ENCODE assay signal across 9 mouse cellular contexts in genomic region chr5:35043110-35043451, GRCm38 (mm10). TPM values are rescaled to one million over a fixed set of nuclear protein-coding genes. Genes with fewer than 3 reads are reported as not detected.
A peak's percentile ranks its signal among the peaks of the same experiment; 100 is the strongest.
DNase-seq lines count a peak whose midpoint lies in the region; ATAC-seq and TF ChIP-seq lines count a peak whose summit lies in the region.
"Had no signal": no experiment of that assay in that cellular context is flagged by ENCODE, and none has a peak within 500 bp of the region (broad histone marks: within the 10 kb centered on the region; RNA-seq: fewer than 3 reads in every experiment).

No protein-coding gene starts in this region.

- H3K9ac ChIP-seq in embryonic facial prominence, embryonic 15.5 days = no peak overlapping the region
- H3K9ac ChIP-seq in kidney, embryonic 14.5 days (ENCODE audit: low read depth, low read length) = no peak overlapping the region
- no peak overlapping the region for H3K9ac ChIP-seq in limb, embryonic 12.5 days (replicated peaks)
- H3K9ac ChIP-seq in midbrain, embryonic 15.5 days = no peak overlapping the region

- no peak for TF ChIP-seq POLR2A in bone marrow macrophage, adult 2 months (IDR thresholded peaks at IDR 0.05; ENCODE audit: borderline replicate concordance, low read depth, low read length)

- 21% methylated on average over 1 of the region's 1 CpGs for WGBS in embryonic facial prominence, embryonic 15.5 days
- 60% methylated on average over 1 of the region's 1 CpGs for WGBS in heart, embryonic 10.5 days
- 28% methylated on average over 1 of the region's 1 CpGs for WGBS in kidney, embryonic 14.5 days
- WGBS in limb, embryonic 12.5 days = 40% methylated on average over 1 of the region's 1 CpGs
- 16% methylated on average over 1 of the region's 1 CpGs for WGBS in midbrain, embryonic 15.5 days

- H3K4me3 ChIP-seq in bone marrow macrophage, adult 2 months (ENCODE audit: insufficient read depth, low read length) = no peak overlapping the region
- H3K4me3 ChIP-seq in embryonic facial prominence, embryonic 15.5 days (replicated peaks) = no peak overlapping the region
- H3K4me3 ChIP-seq in heart, embryonic 10.5 days = no peak overlapping the region
- H3K4me3 ChIP-seq in kidney, embryonic 14.5 days (ENCODE audit: low read length) = no peak overlapping the region
- H3K4me3 ChIP-seq in limb, embryonic 12.5 days (replicated peaks) = no peak overlapping the region
- H3K4me3 ChIP-seq in midbrain, embryonic 15.5 days = no peak overlapping the region

- no peaks in the 10 kb centered on the region for H3K4me1 ChIP-seq in bone marrow macrophage, adult 2 months (ENCODE audit: control insufficient read depth, insufficient read depth, low read length)
- no peaks in the 10 kb centered on the region for H3K4me1 ChIP-seq in embryonic facial prominence, embryonic 15.5 days
- H3K4me1 ChIP-seq in heart, embryonic 10.5 days = peaks cover 22% of the 10 kb centered on the region; the same call in 1 of the 2 replicates
- peaks cover 7% of the 10 kb centered on the region; the same call in 1 of the 2 replicates for H3K4me1 ChIP-seq in kidney, embryonic 14.5 days (ENCODE audit: control insufficient read depth, insufficient read depth, low read length)
- 0 out of 2 replicates have a peak, but pooled peaks cover 3% of the 10 kb centered on the region for H3K4me1 ChIP-seq in limb, embryonic 12.5 days (replicated peaks)
- H3K4me1 ChIP-seq in midbrain, embryonic 15.5 days = no peaks in the 10 kb centered on the region

- DNase-seq in heart, embryonic 10.5 days (ENCODE audit: low spot score) = peak; percentile 85
- peak; percentile 30 to 62 for DNase-seq in spleen, postnatal 14 days (ENCODE audit: low spot score in 2 of 2)

- H3K27me3 ChIP-seq in embryonic facial prominence, embryonic 15.5 days = no peaks in the 10 kb centered on the region
- peaks cover 28% of the 10 kb centered on the region for H3K27me3 ChIP-seq in heart, embryonic 10.5 days (ENCODE audit: insufficient read depth, poor library complexity, severe bottlenecking)
- H3K27me3 ChIP-seq in kidney, embryonic 14.5 days (ENCODE audit: control insufficient read depth, insufficient read depth, low read length) = no peaks in the 10 kb centered on the region
- no peaks in the 10 kb centered on the region; the same call in 1 of the 2 replicates for H3K27me3 ChIP-seq in limb, embryonic 12.5 days
- H3K27me3 ChIP-seq in midbrain, embryonic 15.5 days (replicated peaks) = no peaks in the 10 kb centered on the region

- no peaks in the 10 kb centered on the region for H3K9me3 ChIP-seq in embryonic facial prominence, embryonic 15.5 days (replicated peaks)
- no peaks in the 10 kb centered on the region for H3K9me3 ChIP-seq in heart, embryonic 10.5 days
- no peaks in the 10 kb centered on the region for H3K9me3 ChIP-seq in kidney, embryonic 14.5 days (ENCODE audit: control insufficient read depth, low read length)
- H3K9me3 ChIP-seq in limb, embryonic 12.5 days = no peaks in the 10 kb centered on the region
- no peaks in the 10 kb centered on the region for H3K9me3 ChIP-seq in midbrain, embryonic 15.5 days

- peak; percentile 64 for TF ChIP-seq CTCF in bone marrow macrophage, adult 2 months (IDR thresholded peaks at IDR 0.05; ENCODE audit: low read depth, low read length)

- no peaks in the 10 kb centered on the region for H3K36me3 ChIP-seq in embryonic facial prominence, embryonic 15.5 days
- no peaks in the 10 kb centered on the region for H3K36me3 ChIP-seq in heart, embryonic 10.5 days
- H3K36me3 ChIP-seq in kidney, embryonic 14.5 days (ENCODE audit: control insufficient read depth, insufficient read depth, low read length) = no peaks in the 10 kb centered on the region
- H3K36me3 ChIP-seq in limb, embryonic 12.5 days = no peaks in the 10 kb centered on the region
- no peaks in the 10 kb centered on the region for H3K36me3 ChIP-seq in midbrain, embryonic 15.5 days (replicated peaks)

- H3K4me2 ChIP-seq in embryonic facial prominence, embryonic 15.5 days (replicated peaks) = no peak overlapping the region
- no peak overlapping the region for H3K4me2 ChIP-seq in kidney, embryonic 14.5 days (replicated peaks; ENCODE audit: low read depth, low read length)
- H3K4me2 ChIP-seq in limb, embryonic 12.5 days = no peak overlapping the region
- no peak overlapping the region for H3K4me2 ChIP-seq in midbrain, embryonic 15.5 days

- H3K27ac ChIP-seq in bone marrow macrophage, adult 2 months (ENCODE audit: insufficient read depth, low read depth, low read length) = no peak overlapping the region
- no peak overlapping the region for H3K27ac ChIP-seq in embryonic facial prominence, embryonic 15.5 days (replicated peaks)
- no peak overlapping the region for H3K27ac ChIP-seq in heart, embryonic 10.5 days
- H3K27ac ChIP-seq in kidney, embryonic 14.5 days (ENCODE audit: low read depth, low read length) = no peak overlapping the region
- H3K27ac ChIP-seq in limb, embryonic 12.5 days = no peak overlapping the region
- H3K27ac ChIP-seq in midbrain, embryonic 15.5 days = no peak overlapping the region

- ATAC-seq in CD4-positive, CD25-positive, alpha-beta regulatory T cell, adult 4 months = peak; percentile 78
- peak; percentile 71 for ATAC-seq in embryonic facial prominence, embryonic 15.5 days (ENCODE audit: insufficient number of reproducible peaks, low FRiP score, low TSS enrichment, low read depth)
- ATAC-seq in kidney, embryonic 14.5 days (ENCODE audit: low FRiP score, low TSS enrichment) = peak; percentile 78
- peak; percentile 52; the same call in 1 of the 2 replicates for ATAC-seq in limb, embryonic 12.5 days (ENCODE audit: insufficient number of reproducible peaks, insufficient read depth, low FRiP score, low TSS enrichment, low read depth)
- ATAC-seq in midbrain, embryonic 15.5 days (replicated peaks) = peak; percentile 83

RNA-seq across cellular contexts. Expression of gene Hgfac, which starts 1.8 kb away (rescaled TPM):
- 1 to 10 TPM; 6.7 to 7.9 TPM for polyA plus RNA-seq in CD4-positive, CD25-positive, alpha-beta regulatory T cell, adult 4 months (2017; shearing (Covaris generic))
- polyA plus RNA-seq in bone marrow macrophage, adult 2 months (2012; ENCODE audit: insufficient read depth, insufficient read length, missing spikeins) = not detected in 2 replicates
- 0.29 and 0.71 TPM in 2 replicates for polyA plus RNA-seq in embryonic facial prominence, embryonic 15.5 days (2015; fragmentation: Nextera tagmentation; extraction: Ambion mirVana)
- 0.26 and 5.0 TPM in 2 replicates for polyA plus RNA-seq in heart, embryonic 10.5 days (2016; fragmentation: Nextera tagmentation; extraction: Ambion mirVana)
- 0.76 and 0.96 TPM in 2 replicates for polyA plus RNA-seq in kidney, embryonic 14.5 days (2014; fragmentation: Nextera tagmentation; extraction: Ambion mirVana)
- 0.24 and 0.59 TPM in 2 replicates for polyA plus RNA-seq in limb, embryonic 12.5 days (2016; fragmentation: Nextera tagmentation; extraction: Ambion mirVana)
- polyA plus RNA-seq in midbrain, embryonic 15.5 days (2015; fragmentation: Nextera tagmentation; extraction: Ambion mirVana) = 0.49 and 0.67 TPM in 2 replicates

RNA-seq across cellular contexts. Expression of gene Dok7, which starts 13.5 kb away (rescaled TPM):
- polyA plus RNA-seq in CD4-positive, CD25-positive, alpha-beta regulatory T cell, adult 4 months (2017; shearing (Covaris generic)) = not detected
- polyA plus RNA-seq in bone marrow macrophage, adult 2 months (2012; ENCODE audit: insufficient read depth, insufficient read length, missing spikeins) = not detected in 2 replicates
- polyA plus RNA-seq in embryonic facial prominence, embryonic 15.5 days (2015; fragmentation: Nextera tagmentation; extraction: Ambion mirVana) = 9.6 and 11.1 TPM in 2 replicates
- 2.3 and 4.4 TPM in 2 replicates for polyA plus RNA-seq in heart, embryonic 10.5 days (2016; fragmentation: Nextera tagmentation; extraction: Ambion mirVana)
- polyA plus RNA-seq in kidney, embryonic 14.5 days (2014; fragmentation: Nextera tagmentation; extraction: Ambion mirVana) = 0.35 and 0.37 TPM in 2 replicates
- polyA plus RNA-seq in limb, embryonic 12.5 days (2016; fragmentation: Nextera tagmentation; extraction: Ambion mirVana) = 2.6 and 2.9 TPM in 2 replicates
- 7.9 and 9.3 TPM in 2 replicates for polyA plus RNA-seq in midbrain, embryonic 15.5 days (2015; fragmentation: Nextera tagmentation; extraction: Ambion mirVana)
- polyA plus RNA-seq: erythroblast, embryonic 14.5 days had no signal
